Mouse (Mus musculus) ES-Bruce4 (cell line): ENCODE measurements at regions not wholly inside any gene's neighbourhood (a gene's known extent, or its start where the extent isn't known, plus 50 kb on each side); places are given as distances from the start of the nearest gene placed in this dataset.

Source experiments
- H3K27ac ChIP-seq: 2 replicates; pipeline ENCODE4 v1.5.1; 2012; ENCODE audit warnings: low read length, inconsistent platforms; ENCODE audit not compliant: insufficient read depth
- H3K27me3 ChIP-seq: 2 replicates; pipeline ENCODE4 v1.6.1; 2012; ENCODE audit warnings: mild to moderate bottlenecking, low read length, inconsistent platforms; ENCODE audit not compliant: control insufficient read depth, poor library complexity, insufficient read depth, severe bottlenecking
- H3K36me3 ChIP-seq: 2 replicates; pipeline ENCODE4 v1.6.1; 2012; ENCODE audit warnings: inconsistent platforms, mild to moderate bottlenecking, low read length, moderate library complexity; ENCODE audit not compliant: control insufficient read depth, poor library complexity, insufficient read depth, severe bottlenecking
- H3K4me1 ChIP-seq: one replicate; pipeline ENCODE4 v1.8.1; 2011; ENCODE audit warnings: low read length; ENCODE audit not compliant: control insufficient read depth, insufficient read depth
- H3K4me3 ChIP-seq: 2 replicates; pipeline ENCODE4 v1.5.1; 2011; ENCODE audit warnings: low read depth, mild to moderate bottlenecking, low read length
- H3K9ac ChIP-seq: 2 replicates; pipeline ENCODE4 v1.6.1; 2012; ENCODE audit warnings: low read depth, mild to moderate bottlenecking, inconsistent platforms; ENCODE audit not compliant: poor library complexity, severe bottlenecking
- H3K9me3 ChIP-seq: replicated peaks from 2 replicates; pipeline ENCODE4 v1.6.1; 2012; ENCODE audit warnings: mild to moderate bottlenecking, low read length, inconsistent platforms; ENCODE audit not compliant: control insufficient read depth, poor library complexity, insufficient read depth, severe bottlenecking
- CTCF ChIP-seq: IDR thresholded peaks from one replicate; pipeline ENCODE4 v1.8.1; 2011; ENCODE audit warnings: low read depth, low read length
- EP300 ChIP-seq: IDR thresholded peaks from 2 replicates; pipeline ENCODE4 v1.6.1; 2011; ENCODE audit warnings: low read depth, low read length; ENCODE audit not compliant: insufficient read depth
- POLR2A ChIP-seq: IDR thresholded peaks from one replicate; pipeline ENCODE4 v1.8.1; 2011; ENCODE audit warnings: low read length; ENCODE audit not compliant: insufficient read depth

GRCm38 (mm10) chr7:69566949-69567348 is 799.6 kb downstream of the Nr2f2 start:
- Histone ChIP-seq H3K9ac (no peak overlapping the region), H3K4me1 (no peaks in the 10 kb centered on the region), H3K4me3 (no peak overlapping the region), H3K36me3 (no peaks in the 10 kb centered on the region), H3K27me3 (no peaks in the 10 kb centered on the region), H3K9me3 (no peaks in the 10 kb centered on the region), H3K27ac (no peak overlapping the region)
- TF ChIP-seq POLR2A (no peak), EP300 (no peak), CTCF (no peak)

GRCm38 (mm10) chr7:69564432-69564831 is 802.1 kb downstream of the Nr2f2 start:
- H3K36me3 ChIP-seq = no peaks in the 10 kb centered on the region
- TF ChIP-seq POLR2A (no peak), CTCF (no peak), EP300 (no peak)
- H3K9ac ChIP-seq = no peak overlapping the region
- no peak overlapping the region for H3K4me3 ChIP-seq
- no peaks in the 10 kb centered on the region for H3K27me3 ChIP-seq
- H3K9me3 ChIP-seq = no peaks in the 10 kb centered on the region
- no peaks in the 10 kb centered on the region for H3K4me1 ChIP-seq
- H3K27ac ChIP-seq = no peak overlapping the region

- Histone ChIP-seq H3K36me3 (no peaks in the 10 kb centered on the region), H3K9me3 (no peaks in the 10 kb centered on the region), H3K27ac (no peak overlapping the region), H3K4me1 (no peaks in the 10 kb centered on the region), H3K9ac (no peak overlapping the region), H3K27me3 (no peaks in the 10 kb centered on the region), H3K4me3 (no peak overlapping the region)
- TF ChIP-seq EP300 (no peak), CTCF (no peak), POLR2A (no peak)
Observed at GRCm38 (mm10) chr7:69554776-69555175, 805.7 kb upstream of the Arrdc4 start.

GRCm38 (mm10) chr7:69553981-69554380 is 804.9 kb upstream of the Arrdc4 start:
- Histone ChIP-seq H3K4me1 (no peaks in the 10 kb centered on the region), H3K27me3 (no peaks in the 10 kb centered on the region), H3K4me3 (no peak overlapping the region), H3K27ac (no peak overlapping the region), H3K36me3 (no peaks in the 10 kb centered on the region), H3K9me3 (no peaks in the 10 kb centered on the region), H3K9ac (no peak overlapping the region)
- TF ChIP-seq EP300 (no peak), CTCF (no peak)

- Histone ChIP-seq H3K4me1 (no peaks in the 10 kb centered on the region), H3K4me3 (no peak overlapping the region), H3K9me3 (no peaks in the 10 kb centered on the region), H3K36me3 (no peaks in the 10 kb centered on the region), H3K27ac (no peak overlapping the region), H3K27me3 (no peaks in the 10 kb centered on the region), H3K9ac (no peak overlapping the region)
- no peak for TF ChIP-seq EP300
- no peak for TF ChIP-seq CTCF
- TF ChIP-seq POLR2A = no peak
Observed at GRCm38 (mm10) chr7:69536072-69536471, 787.0 kb upstream of the Arrdc4 start.

- Histone ChIP-seq H3K27ac (no peak overlapping the region), H3K27me3 (no peaks in the 10 kb centered on the region), H3K9ac (no peak overlapping the region), H3K9me3 (no peaks in the 10 kb centered on the region), H3K4me1 (no peaks in the 10 kb centered on the region), H3K36me3 (no peaks in the 10 kb centered on the region), H3K4me3 (no peak overlapping the region)
- TF ChIP-seq EP300 (no peak), POLR2A (no peak), CTCF (no peak)
Observed at GRCm38 (mm10) chr7:69513966-69514365, 764.9 kb upstream of the Arrdc4 start.
